In the genomic region with DNA sequence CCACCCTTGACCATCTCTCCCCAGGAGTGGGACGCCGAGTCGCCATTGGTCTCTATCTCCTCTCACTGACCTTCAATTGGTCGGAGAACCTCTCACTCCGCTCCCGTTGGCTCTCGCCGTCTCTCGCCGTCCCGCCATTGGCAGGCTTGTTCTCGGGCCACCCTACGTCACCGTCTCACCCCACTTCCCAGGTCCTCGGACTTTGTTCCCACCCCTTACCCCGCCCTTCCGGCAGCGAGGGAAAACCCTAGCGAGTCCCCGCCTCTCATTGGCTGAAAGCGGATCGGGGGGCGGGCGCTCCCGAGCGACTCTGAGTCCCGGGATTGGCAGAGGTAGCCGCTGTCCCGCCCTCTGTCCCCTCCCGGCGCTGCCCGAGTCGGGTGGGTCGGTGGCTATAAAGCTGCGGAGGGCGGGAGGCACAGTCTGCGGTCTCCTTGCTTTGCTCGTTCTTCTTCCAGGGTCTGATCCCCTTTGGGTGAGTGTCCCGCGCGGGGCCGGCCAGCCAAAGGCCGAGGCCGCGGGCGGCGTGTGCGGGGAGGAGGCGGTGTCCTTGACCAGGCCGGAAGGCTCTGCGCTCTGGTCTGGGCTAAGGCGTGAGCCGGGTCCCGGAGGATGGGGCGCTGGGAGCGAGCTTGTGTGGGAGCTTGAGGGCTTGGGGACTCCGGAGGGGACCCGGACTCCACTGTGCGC, we compare ENCODE assay signal across 8 mouse cellular contexts. TPM values are rescaled to one million over a fixed set of nuclear protein-coding genes. Genes with fewer than 3 reads are reported as not detected.
A peak's percentile ranks its signal among the peaks of the same experiment; 100 is the strongest.
DNase-seq lines count a peak whose midpoint lies in the region; ATAC-seq lines count a peak whose summit lies in the region.

Gene Hmgcs1 (plus strand): TSS at position 341 of the 690 bp plus-strand sequence.

- DNase-seq in MEL-GATA-1-ER (ENCODE audit: extremely low read depth, low read depth): peak; percentile 98
- peak; percentile 98 for DNase-seq in cerebellum, adult 8-10 months
- DNase-seq in forelimb bud, embryonic 11.5 days (ENCODE audit: low read depth, low spot score): peak; percentile 100
- DNase-seq in layer of hippocampus, adult 9-10 months (ENCODE audit: low spot score): peak; percentile 95
- peak; percentile 94 for DNase-seq in ovary, postnatal 10 days (ENCODE audit: low spot score)
- peak; percentile 97 to 98 for DNase-seq in thymus, postnatal 10 days (ENCODE audit: low spot score in 2 of 2)

- peak within 1 kb of the TSS; percentile 78 for H3K4me2 ChIP-seq in lung, embryonic 16.5 days (ENCODE audit: low read depth, low read length)

- H3K4me3 ChIP-seq in lung, embryonic 16.5 days (ENCODE audit: low read length): peak within 1 kb of the TSS; percentile 99

- peak within 1 kb of the TSS; percentile 98 for H3K27ac ChIP-seq in lung, embryonic 16.5 days (ENCODE audit: low read length)

- H3K9me3 ChIP-seq in lung, embryonic 16.5 days (ENCODE audit: control insufficient read depth, low read length): no peaks in the 10 kb centered on the region

- no peaks in the 10 kb centered on the region for H3K36me3 ChIP-seq in lung, embryonic 16.5 days (ENCODE audit: control insufficient read depth, insufficient read depth, low read length)

- peaks cover 15% of the 10 kb centered on the region for H3K4me1 ChIP-seq in lung, embryonic 16.5 days (replicated peaks; ENCODE audit: control insufficient read depth, insufficient read depth, low read length)

- no peaks in the 10 kb centered on the region for H3K27me3 ChIP-seq in lung, embryonic 16.5 days (ENCODE audit: control insufficient read depth, insufficient read depth, low read depth, low read length)

- WGBS in lung, embryonic 16.5 days: 0% methylated on average over 59 of the region's 59 CpGs

- peak; percentile 99 for ATAC-seq in hematopoietic stem cell, adult 5-6 weeks (replicated peaks in 1 of 2; ENCODE audit: insufficient read depth in 1 of 2, low FRiP score in 2 of 2, low TSS enrichment in 1 of 2, low read depth in 1 of 2, poor library complexity in 2 of 2, severe bottlenecking in 2 of 2)
- ATAC-seq in lung, embryonic 16.5 days (ENCODE audit: low read depth): peak; percentile 99

- peak within 1 kb of the TSS; percentile 98 for H3K9ac ChIP-seq in lung, embryonic 16.5 days (ENCODE audit: low read length)

RNA-seq across cellular contexts. Expression of gene Hmgcs1, which starts in this region (rescaled TPM):
- total RNA-seq in hematopoietic stem cell, adult 5-6 weeks (2017): 38.3 and 42.3 TPM in 2 replicates
- 89.4 and 99.0 TPM in 2 replicates for polyA plus RNA-seq in lung, embryonic 16.5 days (2015; fragmentation: Nextera tagmentation; extraction: Ambion mirVana)

Comparison
In these comparisons a context has a peak if more than half of its experiments do, and no peak if none do; other contexts are left out.
1. Peak in every context shown above with its lines: DNase-seq, ATAC-seq, H3K4me3 ChIP-seq and H3K27ac ChIP-seq.